Mouse (Mus musculus): ENCODE measurements around the gene Ift57.
A peak's percentile ranks its signal among the peaks of the same experiment; 100 is the strongest.

GRCm38 (mm10) chr16:49775002-49775966 lies 76.3 kb downstream of the Ift57 start:
- TF ChIP-seq CTCF (IDR thresholded peaks at IDR 0.05; ENCODE audit: low read depth) (no peak), EP300 (IDR thresholded peaks at IDR 0.05; ENCODE audit: low read depth) (peak; percentile 95)

Measured in liver, embryonic 14.5 days (tissue).